Mouse (Mus musculus) hindbrain, embryonic 12.5 days (tissue): ENCODE measurements around the gene Plcb2. TPM values are rescaled to one million over a fixed set of nuclear protein-coding genes. Genes with fewer than 3 reads are reported as not detected.

Experiments used
- ATAC-seq: fragments of 200-750 bp; cut with Nextera tagmentation; 2 replicates; pipeline ENCODE4 v1.8.0; 2017; ENCODE audit warnings: moderate TSS enrichment; ENCODE audit not compliant: low FRiP score
- H3K27ac ChIP-seq: fragments of 300-500 bp; sonication (generic); 2 replicates; pipeline ENCODE4 v1.5.1; 2016; ENCODE audit warnings: mild to moderate bottlenecking
- H3K27me3 ChIP-seq: fragments of 300-500 bp; sonication (generic); 2 replicates; pipeline ENCODE4 v1.6.1; 2016; ENCODE audit warnings: mild to moderate bottlenecking
- H3K36me3 ChIP-seq: fragments of 300-500 bp; sonication (generic); 2 replicates; pipeline ENCODE4 v1.6.1; 2016; ENCODE audit warnings: mild to moderate bottlenecking
- H3K4me1 ChIP-seq: fragments of 300-500 bp; sonication (generic); 2 replicates; pipeline ENCODE4 v1.6.1; 2016
- H3K4me2 ChIP-seq: fragments of 300-500 bp; sonication (generic); replicated peaks from 2 replicates; pipeline ENCODE4 v1.6.1; 2016; ENCODE audit warnings: mild to moderate bottlenecking
- H3K4me3 ChIP-seq: fragments of 300-500 bp; sonication (generic); 2 replicates; pipeline ENCODE4 v1.5.1; 2016; ENCODE audit warnings: mild to moderate bottlenecking
- H3K9ac ChIP-seq: fragments of 300-500 bp; sonication (generic); 2 replicates; pipeline ENCODE4 v1.6.1; 2016; ENCODE audit warnings: mild to moderate bottlenecking, moderate library complexity
- H3K9me3 ChIP-seq: fragments of 300-500 bp; sonication (generic); replicated peaks from 2 replicates; pipeline ENCODE4 v1.6.1; 2016; ENCODE audit warnings: mild to moderate bottlenecking
- WGBS: fragments of 180-500 bp; shearing (Covaris S2); methylation state at CpG from one replicate; pipeline ENCODE4 v1.1.7; 2016; 5-methylcytosine and 5-hydroxymethylcytosine counted together
- polyA plus RNA-seq: library from polyadenylated mRNA; unstranded; fragments of >200 nt; fragmentation: Nextera tagmentation; extraction: Ambion mirVana; gene quantifications from 2 replicates; pipeline ENCODE4 v1.2.1, GENCODE M21; 2016

Gene Plcb2
- polyA plus RNA-seq = 0.44 and 0.59 TPM in 2 replicates

DNA sequence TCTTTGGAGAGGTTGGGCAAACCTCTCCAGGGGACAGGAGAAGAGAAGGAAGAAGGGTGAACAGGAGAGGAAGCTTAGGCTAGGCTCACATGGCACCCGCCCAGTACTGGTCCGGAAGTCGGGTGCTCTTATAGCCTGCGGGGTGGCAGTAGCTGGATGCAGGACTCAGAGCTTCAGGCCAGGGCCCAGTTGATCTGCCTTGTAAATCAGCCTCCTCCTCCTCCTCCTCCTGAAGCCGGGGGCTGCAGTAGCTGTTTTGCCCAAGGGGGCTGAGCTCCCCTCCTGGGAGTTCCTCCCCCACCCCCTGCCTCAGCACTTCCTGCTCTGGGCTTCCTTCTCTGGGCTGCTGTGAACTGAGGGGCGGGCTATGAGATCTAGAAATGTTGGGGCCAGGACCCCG lies at the start of gene Plcb2:
TSS of gene Plcb2 (minus strand) at position 102 of the 400 bp plus-strand sequence.
- no peak for ATAC-seq
- Histone ChIP-seq H3K9me3 (no peaks in the 10 kb centered on the region), H3K27me3 (peaks cover 43% of the 10 kb centered on the region), H3K4me2 (no peak within 1 kb of the TSS), H3K4me3 (no peak within 1 kb of the TSS), H3K4me1 (peaks cover 10% of the 10 kb centered on the region), H3K9ac (no peak within 1 kb of the TSS), H3K36me3 (no peaks in the 10 kb centered on the region), H3K27ac (no peak within 1 kb of the TSS)
- 21% methylated on average over 7 of the region's 7 CpGs for WGBS

GRCm38 (mm10) chr2:118776295-118776694 lies 48.1 kb upstream of the Plcb2 start:
- H3K9ac ChIP-seq = no peak overlapping the region

GRCm38 (mm10) chr2:118775846-118776245 lies 47.6 kb upstream of the Plcb2 start:
- 56% methylated on average over 4 of the region's 4 CpGs for WGBS
- Histone ChIP-seq H3K4me3 (no peak overlapping the region), H3K36me3 (no peaks in the 10 kb centered on the region), H3K4me2 (no peak overlapping the region), H3K27ac (no peak overlapping the region), H3K9ac (no peak overlapping the region), H3K27me3 (peaks cover 9% of the 10 kb centered on the region), H3K4me1 (peaks cover 12% of the 10 kb centered on the region), H3K9me3 (no peaks in the 10 kb centered on the region)
- ATAC-seq = no peak

More at GRCm38 (mm10) chr2:118776295-118776694, 48.1 kb upstream of the Plcb2 start:
- Histone ChIP-seq H3K4me3 (no peak overlapping the region), H3K4me2 (no peak overlapping the region), H3K9me3 (no peaks in the 10 kb centered on the region), H3K27ac (no peak overlapping the region), H3K36me3 (no peaks in the 10 kb centered on the region), H3K27me3 (peaks cover 13% of the 10 kb centered on the region), H3K4me1 (peaks cover 15% of the 10 kb centered on the region)
- WGBS = 79% methylated on average over 2 of the region's 2 CpGs
- ATAC-seq = no peak

DNA sequence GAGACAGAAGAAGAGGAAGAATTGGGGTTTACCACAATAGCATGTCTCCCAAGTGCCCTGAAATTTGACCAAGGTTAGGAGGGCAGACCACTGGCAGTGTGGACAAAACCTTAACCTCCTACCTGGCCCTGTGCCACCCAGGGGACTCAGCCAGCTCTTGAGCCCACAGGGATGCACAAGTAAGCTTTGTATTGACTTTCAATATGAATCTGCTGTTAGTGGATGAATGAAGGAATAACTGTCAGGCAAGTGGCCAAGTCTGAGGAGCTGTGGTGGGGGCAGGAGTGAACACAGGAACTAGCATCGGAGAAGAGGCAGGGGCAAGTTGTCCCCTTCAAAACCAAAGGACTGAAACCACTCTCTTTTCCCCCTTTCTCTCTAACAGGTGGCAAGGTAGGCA lies 47.2 kb upstream of the Plcb2 start:
- H3K9me3 ChIP-seq = no peaks in the 10 kb centered on the region
- H3K4me1 ChIP-seq = peaks cover 8% of the 10 kb centered on the region
- H3K27ac ChIP-seq = no peak overlapping the region
- ATAC-seq = no peak
- no peak overlapping the region for H3K4me2 ChIP-seq
- no peaks in the 10 kb centered on the region for H3K36me3 ChIP-seq
- no peak overlapping the region for H3K9ac ChIP-seq
- H3K27me3 ChIP-seq = peaks cover 8% of the 10 kb centered on the region
- no peak overlapping the region for H3K4me3 ChIP-seq
- WGBS = 80% methylated on average over 1 of the region's 1 CpGs

DNA sequence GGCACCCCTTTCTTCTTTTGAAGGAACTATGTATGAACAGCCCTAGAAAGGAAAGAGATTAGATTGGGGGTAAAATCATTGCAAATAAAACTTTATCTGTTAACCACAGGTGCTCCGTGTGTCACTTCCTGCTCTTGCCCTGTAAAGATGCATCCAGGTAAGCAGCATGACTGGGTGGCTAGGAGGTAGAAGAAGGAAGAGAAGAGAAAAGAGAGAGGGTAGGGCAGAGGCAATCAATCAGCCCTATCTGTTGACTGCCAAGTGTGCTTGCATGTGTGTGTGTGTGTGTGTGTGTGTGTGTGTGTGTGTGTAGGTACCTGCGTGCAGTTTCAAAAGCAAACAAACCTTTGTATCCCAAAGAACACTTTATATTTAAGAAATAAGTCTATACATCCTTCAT lies 46.3 kb upstream of the Plcb2 start:
- H3K27me3 ChIP-seq = peaks cover 8% of the 10 kb centered on the region
- H3K4me1 ChIP-seq = peaks cover 4% of the 10 kb centered on the region
- no peak for ATAC-seq
- no peak overlapping the region for H3K27ac ChIP-seq
- no peak overlapping the region for H3K4me3 ChIP-seq
- no peak overlapping the region for H3K9ac ChIP-seq
- H3K9me3 ChIP-seq = no peaks in the 10 kb centered on the region
- WGBS = 85% methylated on average over 2 of the region's 2 CpGs
- H3K4me2 ChIP-seq = no peak overlapping the region
- no peaks in the 10 kb centered on the region for H3K36me3 ChIP-seq

DNA sequence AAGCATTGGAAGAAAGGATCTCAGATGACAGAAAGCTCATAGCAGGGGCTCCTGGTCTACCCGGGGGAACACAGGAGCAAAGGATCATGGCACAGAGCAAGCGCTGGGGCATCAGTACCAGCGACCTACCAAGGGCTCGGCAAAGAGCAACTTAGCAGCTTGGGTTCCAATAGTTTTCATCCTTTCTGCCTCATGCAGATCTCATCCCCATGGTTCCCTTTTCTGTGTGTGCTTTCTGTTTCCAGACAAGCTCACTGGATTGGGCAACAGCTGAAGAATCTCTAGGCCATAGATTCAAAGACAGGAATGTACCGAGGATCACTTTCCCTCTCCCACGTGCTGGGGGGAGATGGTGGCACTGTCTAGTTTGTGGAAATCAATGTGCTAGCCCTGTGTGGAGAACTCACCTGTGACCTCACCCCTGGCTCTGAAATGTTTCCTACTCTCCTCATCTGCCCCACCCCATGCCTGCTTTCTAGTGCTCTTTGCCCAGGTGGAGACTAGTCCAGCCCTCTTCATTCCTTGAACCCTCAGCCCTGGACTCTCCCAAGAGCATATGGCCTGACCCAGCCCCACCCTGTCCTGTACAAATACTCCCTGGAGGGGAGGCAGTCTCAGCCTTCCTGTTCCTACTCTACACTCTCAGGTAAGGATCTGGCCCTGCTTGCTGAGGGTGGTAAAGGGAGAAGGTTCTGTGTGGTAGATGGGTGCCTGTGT lies 44.1 kb upstream of the Plcb2 start, which contains the start of gene Phgr1:
TSS of gene Phgr1 (plus strand) at position 612 of the 717 bp plus-strand sequence.
- Histone ChIP-seq H3K4me2 (no peak within 1 kb of the TSS), H3K27me3 (peaks cover 11% of the 10 kb centered on the region), H3K4me3 (no peak within 1 kb of the TSS), H3K4me1 (no peaks in the 10 kb centered on the region), H3K9ac (no peak within 1 kb of the TSS), H3K36me3 (no peaks in the 10 kb centered on the region), H3K27ac (no peak within 1 kb of the TSS), H3K9me3 (no peaks in the 10 kb centered on the region)
- ATAC-seq = no peak
- WGBS = 84% methylated on average over 6 of the region's 6 CpGs

GRCm38 (mm10) chr2:118766041-118767033 lies 38.1 kb upstream of the Plcb2 start:
- ATAC-seq = no peak
- Histone ChIP-seq H3K4me1 (peaks cover 28% of the 10 kb centered on the region), H3K27ac (no peak overlapping the region), H3K4me2 (no peak overlapping the region), H3K27me3 (peaks cover 6% of the 10 kb centered on the region; the same call in 1 of the 2 replicates), H3K36me3 (no peaks in the 10 kb centered on the region), H3K9me3 (no peaks in the 10 kb centered on the region), H3K9ac (no peak overlapping the region), H3K4me3 (no peak overlapping the region)
- WGBS = 78% methylated on average over 10 of the region's 10 CpGs

DNA sequence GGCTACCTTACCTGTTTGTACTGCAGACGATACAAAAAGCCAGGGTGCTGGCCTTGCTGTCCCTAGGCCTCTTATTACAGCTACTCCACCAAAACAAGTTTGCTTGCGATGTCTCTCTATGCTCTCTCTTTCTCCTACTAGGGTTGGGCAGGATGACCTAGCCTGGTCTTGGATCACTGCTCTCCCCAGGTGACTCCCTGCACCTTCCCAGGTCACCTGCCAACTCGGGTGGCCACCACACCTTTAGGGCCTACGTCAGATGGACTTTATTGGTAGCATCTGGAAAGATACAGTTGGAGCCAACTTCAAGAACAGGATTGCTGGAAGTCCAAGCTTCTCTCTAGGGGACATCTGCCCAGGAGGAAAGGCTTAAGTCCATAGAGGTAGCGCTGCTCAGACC lies 36.6 kb upstream of the Plcb2 start:
- Histone ChIP-seq H3K4me2 (no peak overlapping the region), H3K9me3 (no peaks in the 10 kb centered on the region), H3K36me3 (no peaks in the 10 kb centered on the region), H3K27me3 (peaks cover 6% of the 10 kb centered on the region; the same call in 1 of the 2 replicates), H3K9ac (no peak overlapping the region), H3K4me3 (no peak overlapping the region), H3K4me1 (peaks cover 36% of the 10 kb centered on the region), H3K27ac (no peak overlapping the region)
- ATAC-seq = no peak
- 85% methylated on average over 5 of the region's 5 CpGs for WGBS

DNA sequence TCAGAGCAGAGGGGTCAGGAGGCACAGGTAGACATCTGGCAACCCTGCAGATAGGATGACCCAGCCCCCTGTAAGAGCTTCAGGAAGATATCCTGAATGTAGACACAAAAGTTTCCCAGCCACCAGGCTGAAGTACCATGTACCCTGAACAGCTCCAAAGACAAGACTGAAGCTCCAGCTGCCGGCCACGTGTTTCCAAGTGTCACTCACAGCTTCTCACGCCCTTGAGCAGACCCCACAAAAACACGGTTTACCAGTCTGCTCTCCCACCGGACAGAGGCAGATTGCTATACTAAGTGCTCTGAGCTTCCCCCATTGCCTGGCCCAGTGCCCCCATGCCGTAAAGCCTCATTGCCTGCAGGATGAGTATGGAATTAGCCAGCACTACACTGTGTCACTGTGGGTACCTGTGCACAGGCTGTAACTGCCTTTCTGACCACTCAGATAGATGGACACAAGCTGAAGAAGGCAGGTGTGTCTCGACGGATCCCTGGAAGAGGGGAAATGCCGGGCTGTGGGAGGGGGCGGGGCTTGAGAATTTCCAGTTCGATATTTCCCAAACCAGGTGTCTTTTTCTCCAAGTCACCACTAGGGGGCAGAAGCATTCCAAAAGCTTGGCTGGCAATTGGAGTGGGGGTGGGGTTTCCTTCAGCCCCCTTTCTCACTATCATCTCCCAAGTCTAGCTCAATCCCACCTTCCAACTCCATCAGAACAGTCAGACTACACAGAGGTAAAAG lies 36.0 kb upstream of the Plcb2 start:
- H3K36me3 ChIP-seq = no peaks in the 10 kb centered on the region
- 23% methylated on average over 11 of the region's 11 CpGs for WGBS
- ATAC-seq = no peak
- no peak overlapping the region for H3K9ac ChIP-seq
- H3K9me3 ChIP-seq = no peaks in the 10 kb centered on the region
- H3K4me3 ChIP-seq = no peak overlapping the region
- H3K4me1 ChIP-seq = peaks cover 40% of the 10 kb centered on the region
- H3K27ac ChIP-seq = no peak overlapping the region
- H3K4me2 ChIP-seq = no peak overlapping the region
- peaks cover 6% of the 10 kb centered on the region; the same call in 1 of the 2 replicates for H3K27me3 ChIP-seq

- WGBS = 57% methylated on average over 7 of the region's 7 CpGs
- Histone ChIP-seq H3K9me3 (no peaks in the 10 kb centered on the region), H3K4me3 (no peak overlapping the region), H3K9ac (0 out of 2 replicates have a peak overlapping the region, but pooled peaks have one; percentile 2), H3K27ac (0 out of 2 replicates have a peak overlapping the region, but pooled peaks have one; percentile 97), H3K4me2 (no peak overlapping the region), H3K4me1 (peaks cover 40% of the 10 kb centered on the region), H3K27me3 (peaks cover 6% of the 10 kb centered on the region; the same call in 1 of the 2 replicates), H3K36me3 (no peaks in the 10 kb centered on the region)
- no peak for ATAC-seq
These were observed 35.2 kb upstream of the Plcb2 start for GRCm38 (mm10) chr2:118763469-118763868.

DNA sequence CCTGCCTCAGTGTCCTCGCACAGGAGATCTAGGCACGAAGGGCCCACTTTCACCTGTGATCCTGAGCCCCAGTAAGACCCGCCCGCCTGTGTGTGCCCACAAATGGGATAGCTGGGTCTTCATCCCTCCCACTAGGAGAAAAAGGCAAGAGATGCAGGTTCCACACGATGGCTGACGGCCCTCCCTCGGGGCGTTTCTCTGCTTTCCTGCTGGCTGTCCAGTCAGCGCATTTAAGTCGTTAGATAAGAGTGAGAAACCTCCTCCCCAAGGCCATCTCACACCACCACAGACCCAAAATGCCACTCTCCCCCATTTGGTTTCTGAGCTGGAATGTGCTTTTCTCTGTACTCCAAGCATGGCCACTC lies 34.5 kb upstream of the Plcb2 start:
- no peak for ATAC-seq
- 14% methylated on average over 10 of the region's 10 CpGs for WGBS
- Histone ChIP-seq H3K4me3 (no peak overlapping the region), H3K9me3 (no peaks in the 10 kb centered on the region), H3K4me1 (peaks cover 40% of the 10 kb centered on the region), H3K27me3 (peaks cover 10% of the 10 kb centered on the region; the same call in 1 of the 2 replicates), H3K4me2 (peak overlapping the region; percentile 46), H3K9ac (peak overlapping the region; percentile 54; the same call in 1 of the 2 replicates), H3K36me3 (no peaks in the 10 kb centered on the region), H3K27ac (peak overlapping the region; percentile 97)
